In genomic region chr3:145651029-145651977, GRCm38 (mm10) we compare ENCODE assay signal across 8 mouse cellular contexts. TPM values are rescaled to one million over a fixed set of nuclear protein-coding genes. Genes with fewer than 3 reads are reported as not detected.
A peak's percentile ranks its signal among the peaks of the same experiment; 100 is the strongest.
DNase-seq lines count a peak whose midpoint lies in the region; ATAC-seq and TF ChIP-seq lines count a peak whose summit lies in the region.

No protein-coding gene starts in this region.

- peak overlapping the region; percentile 96 for H3K27ac ChIP-seq in heart, embryonic 15.5 days
- H3K27ac ChIP-seq in limb, embryonic 13.5 days = peak overlapping the region; percentile 98

- CTCF ChIA-PET in Patski (lab: Charles Lee) = interaction anchor here (0.8 to 1.9 kb wide), 9 partner anchors 14 to 250 kb away, joined by 3 to 8 read pairs (median 3); no protein-coding TSS in a partner anchor

- H3K27me3 ChIP-seq in Patski = no peaks in the 10 kb centered on the region
- H3K27me3 ChIP-seq in heart, embryonic 15.5 days = no peaks in the 10 kb centered on the region
- H3K27me3 ChIP-seq in limb, embryonic 13.5 days = no peaks in the 10 kb centered on the region

- in situ Hi-C loops in Patski (cut with MboI; ENCODE audit: low pct_unique_long_range_greater_than_20kb) = loop anchor here (5.0 kb wide), 1 partner anchor 251 kb away; no protein-coding TSS in a partner anchor

- TF ChIP-seq CTCF in Patski (IDR thresholded peaks at IDR 0.05) = no peak

- peak; percentile 1 for ATAC-seq in Patski
- ATAC-seq in heart, embryonic 15.5 days (replicated peaks; ENCODE audit: insufficient number of reproducible peaks, insufficient read depth, low FRiP score, low read depth) = no peak
- ATAC-seq in limb, embryonic 13.5 days (ENCODE audit: low FRiP score, low read depth) = peak; percentile 21

- WGBS in heart, embryonic 15.5 days = 9% methylated on average over 19 of the region's 19 CpGs
- WGBS in limb, embryonic 13.5 days = 4% methylated on average over 19 of the region's 19 CpGs

- peaks cover 5% of the 10 kb centered on the region; the same call in 1 of the 2 replicates for H3K36me3 ChIP-seq in heart, embryonic 15.5 days
- peaks cover 17% of the 10 kb centered on the region for H3K36me3 ChIP-seq in limb, embryonic 13.5 days

- peak overlapping the region; percentile 78 for H3K4me3 ChIP-seq in heart, embryonic 15.5 days
- peak overlapping the region; percentile 78 for H3K4me3 ChIP-seq in limb, embryonic 13.5 days

- DNase-seq in Patski (ENCODE audit: low read depth, low spot score) = peak; percentile 65
- DNase-seq in embryo, embryonic 11.5 days (ENCODE audit: low read depth, low spot score) = peak; percentile 19
- peak; percentile 67 for DNase-seq in neural tube, embryonic 10.5 days (ENCODE audit: extremely low spot score, low spot score)
- DNase-seq in ovary, postnatal 14 days (ENCODE audit: low spot score) = no peak
- no peak for DNase-seq in urinary bladder, adult 18-20 months (ENCODE audit: low spot score in 2 of 2)
- DNase-seq in B cell, adult 2 months = no peak

- peak overlapping the region; percentile 86 for H3K4me2 ChIP-seq in heart, embryonic 15.5 days
- H3K4me2 ChIP-seq in limb, embryonic 13.5 days (replicated peaks) = peak overlapping the region; percentile 75

- no peaks in the 10 kb centered on the region for H3K9me3 ChIP-seq in heart, embryonic 15.5 days (replicated peaks)
- no peaks in the 10 kb centered on the region for H3K9me3 ChIP-seq in limb, embryonic 13.5 days

- H3K9ac ChIP-seq in heart, embryonic 15.5 days = peak overlapping the region; percentile 92
- H3K9ac ChIP-seq in limb, embryonic 13.5 days = peak overlapping the region; percentile 57

- POLR2A ChIA-PET in Patski (lab: Charles Lee) = interaction anchor here (0.5 to 5.2 kb wide), 32 partner anchors 9 to 251 kb away, joined by 3 to 51 read pairs (median 4); partner anchors contain the start of gene Ddah1

- H3K4me1 ChIP-seq in heart, embryonic 15.5 days (replicated peaks) = peaks cover 54% of the 10 kb centered on the region
- H3K4me1 ChIP-seq in limb, embryonic 13.5 days = peaks cover 66% of the 10 kb centered on the region

RNA-seq across cellular contexts. Expression of gene Ccn1, which starts 1.5 kb away (rescaled TPM):
- polyA plus RNA-seq in Patski (2021) = 1,216 TPM
- polyA plus RNA-seq in heart, embryonic 15.5 days (2015; fragmentation: Nextera tagmentation; extraction: Ambion mirVana) = 60.4 and 61.4 TPM in 2 replicates
- polyA plus RNA-seq in limb, embryonic 13.5 days (2015; fragmentation: Nextera tagmentation; extraction: Ambion mirVana) = 102 and 104 TPM in 2 replicates

Comparison
In these comparisons a context has a peak if more than half of its experiments do, and no peak if none do; other contexts are left out.
1. DNase-seq: peak in Patski (single experiment), embryo, embryonic 11.5 days (single experiment) and neural tube, embryonic 10.5 days (single experiment); none in ovary, postnatal 14 days (single experiment), urinary bladder, adult 18-20 months (0 of 2) and B cell, adult 2 months (0 of 2).
2. RNA of gene Ccn1, which starts 1.5 kb away (polyA plus RNA-seq): 1,216 TPM in Patski (single experiment); 102 to 104 TPM in limb, embryonic 13.5 days and 60.4 to 61.4 TPM in heart, embryonic 15.5 days; every median in the first group is over 10 times any median in the second.